ENCODE assay signal across 21 mouse cellular contexts in genomic region chr15:90343771-90344170, GRCm38 (mm10).
DNase-seq lines count a peak whose midpoint lies in the region; ATAC-seq and TF ChIP-seq lines count a peak whose summit lies in the region.
"Had no signal": no experiment of that assay in that cellular context is flagged by ENCODE, and none has a peak within 500 bp of the region (broad histone marks: within the 10 kb centered on the region; RNA-seq: fewer than 3 reads in every experiment).

No protein-coding gene starts in this region.

- H3K9ac ChIP-seq in liver, adult 2 months (ENCODE audit: low read depth, low read length), result no peak overlapping the region
- H3K9ac ChIP-seq in liver, embryonic 11.5 days (ENCODE audit: low read depth, low read length), result no peak overlapping the region
- no peak overlapping the region for H3K9ac ChIP-seq in kidney, embryonic 16.5 days (replicated peaks; ENCODE audit: low read length)
- H3K9ac ChIP-seq: embryonic facial prominence, embryonic 13.5 days; forebrain, embryonic 12.5 days; heart, embryonic 13.5 days; hindbrain, embryonic 15.5 days had no signal

- no peaks in the 10 kb centered on the region for H3K27me3 ChIP-seq in liver, adult 2 months (ENCODE audit: control insufficient read depth, insufficient read depth, low read length)
- H3K27me3 ChIP-seq in liver, embryonic 11.5 days (replicated peaks; ENCODE audit: control insufficient read depth, insufficient read depth, low read length), result no peaks in the 10 kb centered on the region
- H3K27me3 ChIP-seq in kidney, embryonic 16.5 days (ENCODE audit: insufficient read depth, low read length), result no peaks in the 10 kb centered on the region
- H3K27me3 ChIP-seq: embryonic facial prominence, embryonic 13.5 days; forebrain, embryonic 12.5 days; heart, embryonic 13.5 days; hindbrain, embryonic 15.5 days had no signal

- DNase-seq in kidney, adult 11 months, result peak; percentile 46
- DNase-seq in kidney, adult 18-20 months, result no peak
- DNase-seq in liver, adult 2 months (ENCODE audit: extremely low read depth, low read depth, low spot score), result peak; percentile 98
- no peak for DNase-seq in liver, embryonic 11.5 days (ENCODE audit: low spot score)
- DNase-seq in gastrocnemius, adult 2 months, result no peak
- DNase-seq in heart, adult 9 months (ENCODE audit: low spot score in 2 of 2), result no peak
- DNase-seq: adrenal gland, postnatal 14 days; B cell, adult 2 months; cerebellum, adult 18-20 months; cerebellum, adult 9-11 months; cerebellum, postnatal 36 days; gastrocnemius, postnatal 14 days; heart, postnatal 36 days had no signal

- H3K9me3 ChIP-seq in liver, embryonic 11.5 days (ENCODE audit: control insufficient read depth, low read length), result no peaks in the 10 kb centered on the region
- H3K9me3 ChIP-seq in kidney, embryonic 16.5 days (ENCODE audit: low read length), result peaks cover 4% of the 10 kb centered on the region; the same call in 1 of the 2 replicates
- H3K9me3 ChIP-seq: forebrain, embryonic 12.5 days; hindbrain, embryonic 15.5 days had no signal

- TF ChIP-seq CTCF in liver, adult 2 months (IDR thresholded peaks at IDR 0.05; ENCODE audit: low read depth, low read length), result no peak
- TF ChIP-seq CTCF in gastrocnemius, adult 2 months (IDR thresholded peaks at IDR 0.05), result no peak

- no peak for TF ChIP-seq POLR2A in liver, adult 2 months (IDR thresholded peaks at IDR 0.05; ENCODE audit: extremely low read depth, insufficient read depth, low read length)

- H3K27ac ChIP-seq in liver, adult 2 months (replicated peaks; ENCODE audit: insufficient read depth, low read depth, low read length), result peak overlapping the region; percentile 91; the same call in 1 of the 2 replicates
- H3K27ac ChIP-seq in liver, embryonic 11.5 days (ENCODE audit: low read depth, low read length), result no peak overlapping the region
- H3K27ac ChIP-seq in kidney, embryonic 16.5 days (ENCODE audit: low read length), result no peak overlapping the region; the same call in 1 of the 2 replicates
- no peak overlapping the region for H3K27ac ChIP-seq in gastrocnemius, adult 2 months
- H3K27ac ChIP-seq: embryonic facial prominence, embryonic 13.5 days; heart, embryonic 13.5 days; hindbrain, embryonic 15.5 days had no signal

- no peak for ATAC-seq in liver, embryonic 11.5 days (replicated peaks; ENCODE audit: low FRiP score)
- ATAC-seq in kidney, embryonic 16.5 days (ENCODE audit: low FRiP score, low TSS enrichment), result peak; percentile 35; the same call in 1 of the 2 replicates
- ATAC-seq: CD4-positive, CD25-positive, alpha-beta regulatory T cell, adult 4 months; forebrain, embryonic 16.5 days had no signal

- 8% methylated on average over 1 of the region's 1 CpGs for WGBS in liver, adult 2 months
- 65% methylated on average over 1 of the region's 1 CpGs for whole genome bisulfite sequencing in liver, embryonic 11.5 days
- WGBS in kidney, embryonic 16.5 days, result 32% methylated on average over 1 of the region's 1 CpGs

- H3K4me1 ChIP-seq in liver, adult 2 months (ENCODE audit: control insufficient read depth, insufficient read depth, low read length), result peaks cover 23% of the 10 kb centered on the region; the same call in 1 of the 2 replicates
- no peaks in the 10 kb centered on the region for H3K4me1 ChIP-seq in liver, embryonic 11.5 days (replicated peaks; ENCODE audit: control insufficient read depth, insufficient read depth, low read length)
- H3K4me1 ChIP-seq in kidney, embryonic 16.5 days (ENCODE audit: insufficient read depth, low read length), result peaks cover 9% of the 10 kb centered on the region; the same call in 1 of the 2 replicates
- H3K4me1 ChIP-seq: embryonic facial prominence, embryonic 13.5 days had no signal

- intact Hi-C loops in gastrocnemius, adult 2 months (cut with DNase I), result no loop called here

- no peaks in the 10 kb centered on the region for H3K36me3 ChIP-seq in liver, adult 2 months (ENCODE audit: control insufficient read depth, insufficient read depth, low read length)
- no peaks in the 10 kb centered on the region for H3K36me3 ChIP-seq in liver, embryonic 11.5 days (ENCODE audit: control insufficient read depth, insufficient read depth, low read length)
- no peaks in the 10 kb centered on the region for H3K36me3 ChIP-seq in kidney, embryonic 16.5 days (ENCODE audit: insufficient read depth, low read length)
- H3K36me3 ChIP-seq: embryonic facial prominence, embryonic 13.5 days; forebrain, embryonic 12.5 days; G1E; heart, embryonic 13.5 days; hindbrain, embryonic 15.5 days had no signal

- no peaks in the 10 kb centered on the region for H3K79me2 ChIP-seq in liver, adult 2 months (ENCODE audit: control insufficient read depth, insufficient read depth, low read length)

- no peak overlapping the region for H3K4me2 ChIP-seq in liver, embryonic 11.5 days
- H3K4me2 ChIP-seq in kidney, embryonic 16.5 days (replicated peaks; ENCODE audit: low read depth, low read length), result no peak overlapping the region
- H3K4me2 ChIP-seq: embryonic facial prominence, embryonic 13.5 days; forebrain, embryonic 12.5 days; heart, embryonic 13.5 days; hindbrain, embryonic 15.5 days had no signal

- 0 out of 2 replicates have a peak overlapping the region, but pooled peaks have one; percentile 23 for H3K4me3 ChIP-seq in liver, adult 2 months (ENCODE audit: insufficient read depth, low read depth, low read length)
- H3K4me3 ChIP-seq in liver, embryonic 11.5 days (ENCODE audit: low read depth, low read length), result no peak overlapping the region
- no peak overlapping the region for H3K4me3 ChIP-seq in kidney, embryonic 16.5 days (ENCODE audit: low read length)
- no peak overlapping the region for H3K4me3 ChIP-seq in gastrocnemius, adult 2 months
- H3K4me3 ChIP-seq: embryonic facial prominence, embryonic 13.5 days; forebrain, embryonic 12.5 days; heart, embryonic 13.5 days; hindbrain, embryonic 15.5 days had no signal

Comparison
In these comparisons a context has a peak if more than half of its experiments do, and no peak if none do; other contexts are left out.
1. DNase-seq: peak in kidney, adult 11 months (single experiment) and liver, adult 2 months (single experiment); none in kidney, adult 18-20 months (single experiment), liver, embryonic 11.5 days (single experiment), gastrocnemius, adult 2 months (single experiment) and heart, adult 9 months (0 of 2).